Mouse (Mus musculus) spleen, adult 2 months (tissue): ENCODE data around the gene Anxa6. TPM values are rescaled to one million over a fixed set of nuclear protein-coding genes. Genes with fewer than 3 reads are reported as not detected.

ENCODE experiments used
- DNase-seq, 2 experiments: peaks; one replicate each; pipeline versions ENCODE4 v3.0.0 to v3.0.0-alpha.2; 2012 to 2021; ENCODE audit warnings: low spot score in 2 of 2, low read depth in 1 of 2
- H3K27ac ChIP-seq: fragments of 200-500 bp; 2 replicates; pipeline ENCODE4 v1.5.1; 2012; ENCODE audit warnings: low read length, inconsistent platforms; ENCODE audit not compliant: insufficient read depth
- H3K27me3 ChIP-seq: fragments of 200-500 bp; 2 replicates; pipeline ENCODE4 v1.6.1; 2012; ENCODE audit warnings: mild to moderate bottlenecking, moderate library complexity, low read length, inconsistent platforms; ENCODE audit not compliant: control insufficient read depth, insufficient read depth
- H3K36me3 ChIP-seq: fragments of 200-500 bp; 2 replicates; pipeline ENCODE4 v1.6.1; 2012; ENCODE audit warnings: mild to moderate bottlenecking, low read length, inconsistent platforms; ENCODE audit not compliant: control insufficient read depth, insufficient read depth
- H3K4me1 ChIP-seq: fragments of 200-500 bp; 2 replicates; pipeline ENCODE4 v1.6.1; 2011; ENCODE audit warnings: inconsistent platforms; ENCODE audit not compliant: control insufficient read depth, insufficient read depth, insufficient read length
- H3K4me3 ChIP-seq: fragments of 200-500 bp; 2 replicates; pipeline ENCODE4 v1.5.1; 2011; ENCODE audit warnings: mild to moderate bottlenecking, inconsistent platforms; ENCODE audit not compliant: insufficient read depth, insufficient read length; ENCODE audit errors: extremely low read depth
- CTCF ChIP-seq: fragments of 200-500 bp; IDR thresholded peaks from 2 replicates; pipeline ENCODE4 v1.5.1; 2011; ENCODE audit warnings: mild to moderate bottlenecking, inconsistent platforms; ENCODE audit not compliant: insufficient read depth, insufficient read length, insufficient replicate concordance; ENCODE audit errors: extremely low read depth
- POLR2A ChIP-seq: fragments of 200-500 bp; IDR thresholded peaks from 2 replicates; pipeline ENCODE4 v1.6.1; 2011; ENCODE audit warnings: low read depth, low read length, inconsistent platforms
- WGBS: fragments of 180-500 bp; shearing (Covaris S2); methylation state at CpG from one replicate; pipeline ENCODE4 v1.1.7; 2018; 5-methylcytosine and 5-hydroxymethylcytosine counted together
- polyA plus RNA-seq: library from polyadenylated mRNA; depleted of rRNA; stranded (reverse); fragments of >200 nt; gene quantifications from 2 replicates; pipeline ENCODE4 v1.2.3, GENCODE M21; 2012

Anxa6 gene
- polyA plus RNA-seq, 1 experiment: 104 TPM

GRCm38 (mm10) chr11:54977385-54977937 lies 55.8 kb downstream of the Anxa6 start:
- no peak overlapping the region for H3K27ac ChIP-seq
- H3K27me3 ChIP-seq: no peaks in the 10 kb centered on the region
- no peak for TF ChIP-seq POLR2A
- TF ChIP-seq CTCF: no peak
- no peak for DNase-seq
- 77% methylated on average over 6 of the region's 6 CpGs for WGBS
- peaks cover 16% of the 10 kb centered on the region for H3K36me3 ChIP-seq
- H3K4me1 ChIP-seq: peaks cover 16% of the 10 kb centered on the region; the same call in 1 of the 2 replicates
- H3K4me3 ChIP-seq: no peak overlapping the region

- 95% methylated on average over 2 of the region's 2 CpGs for WGBS
- Histone ChIP-seq H3K27ac (no peak overlapping the region), H3K4me3 (no peak overlapping the region), H3K27me3 (no peaks in the 10 kb centered on the region), H3K4me1 (peaks cover 23% of the 10 kb centered on the region), H3K36me3 (peaks cover 10% of the 10 kb centered on the region)
- DNase-seq: no peak
- TF ChIP-seq POLR2A (no peak), CTCF (no peak)
Measured at GRCm38 (mm10) chr11:54976351-54976750, 56.9 kb downstream of the Anxa6 start.

DNA sequence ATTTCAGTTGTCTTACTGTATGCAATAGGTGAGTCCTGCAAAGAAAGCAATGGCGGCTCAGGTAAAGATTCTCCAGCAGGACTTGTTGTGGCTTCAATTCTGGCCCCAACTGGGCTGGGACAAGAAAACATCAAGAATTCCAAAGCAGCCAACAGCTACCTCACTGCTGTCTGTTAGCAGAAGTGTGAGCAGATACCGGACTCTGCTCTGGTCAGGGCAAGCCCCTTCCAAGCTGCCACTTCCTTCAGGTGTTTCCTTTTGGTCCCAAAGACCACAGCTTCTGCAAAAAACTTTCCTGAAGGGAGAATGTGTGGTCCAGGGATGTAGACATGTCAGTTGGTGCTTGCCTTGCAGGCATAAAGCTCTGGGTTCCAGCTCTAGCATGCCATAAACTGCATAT lies 57.5 kb downstream of the Anxa6 start:
- no peak for DNase-seq
- Histone ChIP-seq H3K27me3 (no peaks in the 10 kb centered on the region), H3K27ac (no peak overlapping the region), H3K4me1 (peaks cover 23% of the 10 kb centered on the region), H3K4me3 (no peak overlapping the region), H3K36me3 (peaks cover 9% of the 10 kb centered on the region)
- WGBS: 41% methylated on average over 2 of the region's 2 CpGs
- TF ChIP-seq POLR2A (no peak), CTCF (no peak)

- no peak overlapping the region for H3K4me3 ChIP-seq
- no peak overlapping the region for H3K27ac ChIP-seq
- no peaks in the 10 kb centered on the region for H3K27me3 ChIP-seq
- H3K36me3 ChIP-seq: peaks cover 9% of the 10 kb centered on the region
- peaks cover 23% of the 10 kb centered on the region for H3K4me1 ChIP-seq
- no peak for TF ChIP-seq POLR2A
- TF ChIP-seq CTCF: no peak
- WGBS: 76% methylated on average over 5 of the region's 5 CpGs
- no peak for DNase-seq
Measured at GRCm38 (mm10) chr11:54975340-54975739, 57.9 kb downstream of the Anxa6 start.

GRCm38 (mm10) chr11:54974639-54975038 lies 58.6 kb downstream of the Anxa6 start:
- no peak overlapping the region for H3K27ac ChIP-seq
- WGBS: 82% methylated on average over 4 of the region's 4 CpGs

DNA sequence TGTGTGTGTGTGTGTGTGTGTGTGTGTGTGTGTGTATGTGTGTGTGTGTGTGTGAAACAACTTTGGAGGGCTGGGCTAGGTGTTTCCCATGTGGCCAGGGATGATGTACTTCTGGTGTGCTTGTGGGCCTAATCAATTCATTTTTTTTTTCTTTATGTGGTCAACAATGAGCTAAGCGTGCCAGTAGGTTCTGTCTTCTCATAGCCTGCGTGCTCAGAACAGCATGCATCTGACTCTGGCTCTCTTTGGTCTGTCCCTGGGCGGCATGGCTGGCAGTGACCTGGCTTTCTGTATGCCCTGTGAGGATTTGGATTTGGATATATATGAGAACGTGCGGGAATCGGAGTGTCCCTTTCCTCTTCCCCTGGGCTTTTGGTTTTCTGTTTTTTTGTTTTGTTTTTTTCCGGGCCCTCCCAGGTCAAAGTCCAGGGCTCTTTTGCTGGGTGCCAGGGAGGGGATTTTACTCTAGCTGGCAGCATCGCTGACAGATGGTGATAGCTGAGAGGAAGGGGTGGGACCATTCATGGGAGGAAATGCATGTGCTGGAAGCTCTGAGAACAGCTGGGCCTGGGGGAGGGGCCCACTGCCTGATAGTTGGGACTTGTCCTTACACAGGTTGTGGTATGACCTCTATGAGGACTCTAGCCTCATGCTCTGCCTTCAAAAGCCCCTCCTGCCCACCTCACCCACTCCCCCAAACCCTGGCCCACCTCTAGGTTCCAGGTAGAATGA lies 59.6 kb downstream of the Anxa6 start:
- peaks cover 2% of the 10 kb centered on the region; the same call in 1 of the 2 replicates for H3K36me3 ChIP-seq
- 16% methylated on average over 8 of the region's 8 CpGs for WGBS
- no peak overlapping the region for H3K4me3 ChIP-seq
- peak; percentile 45 to 77 for DNase-seq
- H3K27me3 ChIP-seq: no peaks in the 10 kb centered on the region
- TF ChIP-seq POLR2A: no peak
- TF ChIP-seq CTCF: no peak
- peaks cover 23% of the 10 kb centered on the region for H3K4me1 ChIP-seq
- peak overlapping the region; percentile 76 for H3K27ac ChIP-seq

More at GRCm38 (mm10) chr11:54974639-54975038, 58.6 kb downstream of the Anxa6 start:
- no peak for TF ChIP-seq POLR2A
- no peak for TF ChIP-seq CTCF
- peaks cover 9% of the 10 kb centered on the region for H3K36me3 ChIP-seq
- H3K4me1 ChIP-seq: peaks cover 23% of the 10 kb centered on the region
- H3K27me3 ChIP-seq: no peaks in the 10 kb centered on the region
- DNase-seq: no peak
- H3K4me3 ChIP-seq: no peak overlapping the region

GRCm38 (mm10) chr11:54972789-54973188 lies 60.5 kb downstream of the Anxa6 start:
- TF ChIP-seq CTCF: no peak
- no peak for TF ChIP-seq POLR2A
- DNase-seq: no peak
- 39% methylated on average over 6 of the region's 6 CpGs for WGBS
- Histone ChIP-seq H3K27ac (peak overlapping the region; percentile 76; the same call in 1 of the 2 replicates), H3K27me3 (no peaks in the 10 kb centered on the region), H3K36me3 (peaks cover 2% of the 10 kb centered on the region; the same call in 1 of the 2 replicates), H3K4me3 (no peak overlapping the region), H3K4me1 (peaks cover 23% of the 10 kb centered on the region)
